Mouse (Mus musculus) ovary, adult 2 months (tissue): ENCODE results near the gene Ten1. TPM values are rescaled to one million over a fixed set of nuclear protein-coding genes. Genes with fewer than 3 reads are reported as not detected.

Experiments
- polyA plus RNA-seq: library from polyadenylated mRNA; depleted of rRNA; stranded (reverse); fragments of >200 nt; gene quantifications from 2 replicates; pipeline ENCODE4 v1.2.3, GENCODE M21; 2012; rRNA removed

Gene Ten1
- 27.9 and 37.2 TPM in 2 replicates for polyA plus RNA-seq

GRCm38 (mm10) chr11:116198639-116199531 is at the start of gene Ten1, which contains the start of gene Acox1:
Gene Ten1, plus strand, starts transcription at chr11:116198855.
Gene Acox1, minus strand, starts transcription at chr11:116199045.

GRCm38 (mm10) chr11:116167884-116168439 is 30.7 kb upstream of the Ten1 start, which contains the start of gene Fbf1:
Gene Fbf1, minus strand, starts transcription at chr11:116168166.

GRCm38 (mm10) chr11:116237742-116238395 is 39.2 kb downstream of the Ten1 start, which contains the start of gene Evpl:
Gene Evpl, minus strand, starts transcription at chr11:116238077.

Other genes starting within 250 kb of the Ten1 start
- gene Itgb4, start 224.1 kb upstream of the Ten1 start, polyA plus RNA-seq, result 14.6 and 16.3 TPM in 2 replicates
- gene Galk1, start 186.1 kb upstream of the Ten1 start, polyA plus RNA-seq, result 122 and 133 TPM in 2 replicates
- gene H3f3b, start 170.9 kb upstream of the Ten1 start, polyA plus RNA-seq, result 164 and 167 TPM in 2 replicates
- 63.2 and 87.9 TPM in 2 replicates for gene Unk, start 168.5 kb upstream of the Ten1 start, polyA plus RNA-seq
- gene Unc13d, start 120.9 kb upstream of the Ten1 start, polyA plus RNA-seq, result 17.8 and 23.6 TPM in 2 replicates
- 238 and 344 TPM in 2 replicates for gene Wbp2, start 111.9 kb upstream of the Ten1 start, polyA plus RNA-seq
- 72.1 and 83.3 TPM in 2 replicates for gene Trim47, start 71.6 kb upstream of the Ten1 start, polyA plus RNA-seq
- gene Trim65, start 67.7 kb upstream of the Ten1 start, polyA plus RNA-seq, result 16.1 and 17.8 TPM in 2 replicates
- gene Mrpl38, start 60.0 kb upstream of the Ten1 start, polyA plus RNA-seq, result 50.6 and 52.5 TPM in 2 replicates
- gene Fbf1, start 30.7 kb upstream of the Ten1 start, polyA plus RNA-seq, result 40.9 and 43.2 TPM in 2 replicates
- gene Acox1, start 190 bp downstream of the Ten1 start, polyA plus RNA-seq, result 31.6 and 41.8 TPM in 2 replicates
- gene Evpl, start 39.2 kb downstream of the Ten1 start, polyA plus RNA-seq, result 2.8 and 3.7 TPM in 2 replicates
- 51.8 and 68.0 TPM in 2 replicates for gene Srp68, start 75.4 kb downstream of the Ten1 start, polyA plus RNA-seq
- gene Galr2, start 82.1 kb downstream of the Ten1 start, polyA plus RNA-seq, result 3.4 and 3.8 TPM in 2 replicates
- gene Exoc7, start 108.4 kb downstream of the Ten1 start, polyA plus RNA-seq, result 34.9 and 36.3 TPM in 2 replicates
- gene Foxj1, start 136.5 kb downstream of the Ten1 start, polyA plus RNA-seq, result 121 and 144 TPM in 2 replicates
- gene Rnf157, start 214.2 kb downstream of the Ten1 start, polyA plus RNA-seq, result 5.1 and 6.4 TPM in 2 replicates
- 145 and 174 TPM in 2 replicates for gene Ubald2, start 235.2 kb downstream of the Ten1 start, polyA plus RNA-seq